Mouse (Mus musculus) cortical plate, adult 2 months (tissue): ENCODE data around the gene Snx33. TPM values are rescaled to one million over a fixed set of nuclear protein-coding genes. Genes with fewer than 3 reads are reported as not detected.
"Not testable (repeated sequence)": the region's sequence is repeated elsewhere in the genome, so short reads cannot be mapped to it uniquely, and the experiment has no call there.

ENCODE experiments used
- H3K27ac ChIP-seq: fragments of 200-500 bp; 2 replicates; pipeline ENCODE4 v1.5.1; 2012; ENCODE audit warnings: low read length, control low read depth, inconsistent platforms; ENCODE audit not compliant: insufficient read depth
- H3K4me1 ChIP-seq: fragments of 200-500 bp; 2 replicates; pipeline ENCODE4 v1.6.1; 2011; ENCODE audit warnings: low read length; ENCODE audit not compliant: control insufficient read depth, insufficient read depth
- H3K4me3 ChIP-seq: fragments of 200-500 bp; 2 replicates; pipeline ENCODE4 v1.5.1; 2011; ENCODE audit warnings: mild to moderate bottlenecking, low read length, control low read depth; ENCODE audit not compliant: insufficient read depth
- CTCF ChIP-seq: fragments of 200-500 bp; IDR thresholded peaks from 2 replicates; pipeline ENCODE4 v1.5.1; 2011; ENCODE audit warnings: mild to moderate bottlenecking, control low read depth, low read length; ENCODE audit not compliant: insufficient read depth; ENCODE audit errors: extremely low read depth
- POLR2A ChIP-seq: fragments of 200-500 bp; IDR thresholded peaks from 2 replicates; pipeline ENCODE4 v1.6.1; 2011; ENCODE audit warnings: mild to moderate bottlenecking, low read length, control low read depth; ENCODE audit not compliant: insufficient read depth; ENCODE audit errors: extremely low read depth
- polyA plus RNA-seq: library from polyadenylated mRNA; depleted of rRNA; stranded (reverse); fragments of >200 nt; gene quantifications from 2 replicates; pipeline ENCODE4 v1.2.3, GENCODE M21; 2012

Snx33 gene
- polyA plus RNA-seq, 1 experiment: 7.4 TPM

DNA sequence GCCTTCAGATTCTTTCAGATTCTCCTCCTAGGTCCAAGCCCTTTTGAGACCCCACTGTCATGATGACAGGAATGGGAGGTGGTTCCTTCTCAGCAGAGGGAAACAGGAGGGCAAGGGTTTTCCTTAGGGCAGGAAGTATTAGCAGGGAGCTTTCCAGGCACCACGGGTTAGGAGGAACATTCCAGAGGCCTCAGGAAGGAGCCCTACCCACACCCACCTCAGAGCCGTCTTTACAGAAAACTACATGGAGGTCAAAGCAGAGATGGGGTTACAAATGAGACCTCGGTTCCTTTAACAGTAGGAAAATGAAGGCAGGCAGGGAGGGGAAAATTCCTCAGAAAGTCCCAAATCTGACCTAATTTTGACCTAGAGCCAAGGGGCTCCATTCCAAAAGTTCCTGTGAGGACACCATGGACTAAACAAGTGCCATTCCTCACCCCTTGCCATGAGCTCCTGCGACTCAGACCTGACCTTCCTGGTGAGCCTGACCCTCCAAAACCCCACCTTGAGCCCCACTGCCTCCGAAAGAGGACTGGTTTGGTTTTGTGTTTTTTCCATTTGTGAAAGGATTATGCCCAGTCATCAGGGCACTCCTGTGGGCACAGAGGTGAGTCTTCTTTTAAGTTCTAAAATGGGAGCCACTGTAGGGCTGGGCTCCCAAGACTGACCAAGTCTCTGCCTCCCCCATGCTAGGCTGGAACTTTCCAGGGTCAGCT, 12.3 kb downstream of the Snx33 start:
- H3K4me3 ChIP-seq: no peak overlapping the region
- TF ChIP-seq POLR2A (no peak), CTCF (no peak)
- H3K4me1 ChIP-seq: no peaks in the 10 kb centered on the region
- peak overlapping the region; percentile 72; the same call in 1 of the 2 replicates for H3K27ac ChIP-seq

- H3K4me3 ChIP-seq: no peak overlapping the region
- no peaks in the 10 kb centered on the region for H3K4me1 ChIP-seq
- TF ChIP-seq CTCF (no peak), POLR2A (no peak)
- H3K27ac ChIP-seq: peak overlapping the region; percentile 72; the same call in 1 of the 2 replicates
Measured at GRCm38 (mm10) chr9:56915116-56915515, 13.1 kb downstream of the Snx33 start.

DNA sequence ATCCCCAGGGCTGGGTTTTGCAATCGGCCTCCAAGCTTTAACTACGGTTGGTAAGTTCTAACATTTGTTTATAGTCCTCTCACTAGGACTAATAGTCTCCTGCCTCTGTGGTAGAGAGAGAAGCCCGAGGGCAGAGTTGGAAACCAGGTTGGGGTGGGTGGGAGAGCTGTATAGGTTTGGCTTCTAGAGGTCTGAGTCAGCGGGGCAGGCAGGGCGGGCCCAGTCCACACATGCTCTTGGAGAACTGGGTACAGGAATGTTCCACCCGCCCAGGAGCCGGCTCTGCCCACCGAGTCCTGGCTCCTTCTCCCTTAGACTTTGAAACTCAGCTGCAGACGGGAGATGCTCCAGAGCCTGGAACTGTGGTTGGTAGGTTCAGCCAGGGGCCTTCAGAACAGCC, 14.2 kb downstream of the Snx33 start:
- Histone ChIP-seq H3K4me1 (no peaks in the 10 kb centered on the region), H3K4me3 (no peak overlapping the region), H3K27ac (no peak overlapping the region)
- TF ChIP-seq CTCF (no peak), POLR2A (no peak)

GRCm38 (mm10) chr9:56911017-56911416, 17.2 kb downstream of the Snx33 start:
- H3K4me3 ChIP-seq: no peak overlapping the region
- TF ChIP-seq CTCF (no peak), POLR2A (no peak)

GRCm38 (mm10) chr9:56909991-56910390, 18.2 kb downstream of the Snx33 start:
- not testable (repeated sequence) for H3K27ac ChIP-seq, H3K4me3 ChIP-seq, H3K4me1 ChIP-seq

More at GRCm38 (mm10) chr9:56911017-56911416, 17.2 kb downstream of the Snx33 start:
- H3K27ac ChIP-seq: no peak overlapping the region
- no peaks in the 10 kb centered on the region for H3K4me1 ChIP-seq

GRCm38 (mm10) chr9:56907549-56907948, 20.6 kb downstream of the Snx33 start:
- H3K4me3 ChIP-seq: no peak overlapping the region
- TF ChIP-seq POLR2A (no peak), CTCF (no peak)
- no peak overlapping the region for H3K27ac ChIP-seq
- H3K4me1 ChIP-seq: no peaks in the 10 kb centered on the region

DNA sequence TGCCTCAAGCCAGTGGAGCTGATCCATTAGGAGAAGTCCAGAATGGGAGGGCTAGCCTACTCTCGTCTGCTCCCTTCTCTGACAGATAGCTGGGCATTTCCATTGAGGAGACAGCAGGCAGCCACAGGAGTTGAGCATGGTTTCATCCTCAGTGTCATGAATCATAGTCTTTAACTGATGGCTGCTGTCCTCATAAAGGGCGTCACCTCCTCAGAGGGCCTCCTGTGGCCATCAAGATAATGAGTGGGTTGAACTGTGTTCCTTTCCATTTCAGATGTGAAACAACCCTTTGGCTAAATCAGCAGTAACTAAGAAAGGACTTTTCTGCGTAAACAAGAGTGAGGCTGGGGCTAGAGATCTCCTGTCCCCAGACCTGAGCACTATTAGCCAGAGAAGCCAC, 24.5 kb downstream of the Snx33 start:
- Histone ChIP-seq H3K4me3 (no peak overlapping the region), H3K4me1 (no peaks in the 10 kb centered on the region), H3K27ac (no peak overlapping the region)
- TF ChIP-seq CTCF: no peak
- TF ChIP-seq POLR2A: no peak

DNA sequence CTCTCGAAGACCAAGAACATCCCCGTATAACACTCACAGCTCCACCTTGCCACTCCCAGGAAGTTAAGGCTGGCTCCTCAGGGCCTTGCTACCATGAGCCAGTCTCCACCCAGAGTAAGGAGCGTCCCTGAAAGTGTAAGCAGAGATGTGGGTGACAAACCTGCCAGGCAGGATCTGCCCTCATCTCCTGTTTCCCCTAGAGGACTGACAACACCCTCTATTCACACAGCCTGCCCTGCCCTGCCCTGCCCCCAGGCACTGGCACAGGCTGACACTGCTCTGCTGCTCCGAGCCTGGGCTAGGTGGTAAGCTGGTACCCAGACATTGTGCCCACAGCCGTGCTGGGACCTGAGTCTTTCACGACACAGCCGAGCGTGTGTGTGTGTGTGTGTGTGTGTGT, 27.0 kb downstream of the Snx33 start:
- no peak for TF ChIP-seq CTCF
- TF ChIP-seq POLR2A: no peak

DNA sequence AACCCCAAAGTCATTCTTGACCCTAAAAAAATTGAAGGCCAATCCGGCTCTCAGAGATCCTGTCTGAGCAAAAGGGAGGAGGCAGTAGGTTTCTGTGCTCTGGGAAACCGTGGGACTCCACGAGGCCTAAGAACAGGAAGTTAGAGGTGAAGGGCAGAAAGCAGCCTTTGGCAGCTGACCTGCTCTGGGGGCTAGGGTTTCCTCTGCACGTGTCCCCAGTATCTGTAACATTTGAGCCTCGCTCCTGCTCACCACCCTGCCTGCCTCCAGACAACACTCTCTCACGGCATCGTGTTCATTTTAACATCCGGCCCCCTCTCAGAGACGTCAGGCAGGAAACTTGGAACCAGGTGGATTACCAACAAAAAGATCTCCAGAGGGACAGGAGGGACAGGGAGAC, 27.6 kb downstream of the Snx33 start:
- Histone ChIP-seq H3K27ac (peak overlapping the region; percentile 95), H3K4me3 (no peak overlapping the region), H3K4me1 (no peaks in the 10 kb centered on the region; the same call in 1 of the 2 replicates)
- TF ChIP-seq CTCF (no peak), POLR2A (no peak)

More for the DNA sequence above, 27.0 kb downstream of the Snx33 start:
- H3K4me1 ChIP-seq: no peaks in the 10 kb centered on the region
- H3K4me3 ChIP-seq: no peak overlapping the region
- peak overlapping the region; percentile 95 for H3K27ac ChIP-seq

DNA sequence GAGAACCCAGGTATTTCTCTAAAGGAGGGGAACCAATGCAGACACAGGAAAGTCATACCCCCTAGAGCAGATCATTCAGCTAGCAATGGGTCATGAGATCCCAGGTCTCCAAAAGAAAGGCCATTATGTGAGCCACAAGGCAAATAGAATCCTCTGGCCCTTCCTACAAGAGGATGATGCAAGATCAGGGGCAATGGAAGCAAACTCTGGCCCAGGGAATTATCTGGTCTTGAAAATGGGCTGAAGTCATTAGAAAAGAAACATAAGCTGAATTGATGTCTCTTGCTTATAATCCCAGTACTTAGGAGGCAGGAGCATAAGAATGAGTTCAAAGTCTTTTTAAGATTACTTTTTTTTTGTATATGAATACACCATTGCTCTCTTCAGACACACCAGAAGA, 28.1 kb downstream of the Snx33 start:
- TF ChIP-seq POLR2A: no peak
- no peak for TF ChIP-seq CTCF
- Histone ChIP-seq H3K4me3 (no peak overlapping the region), H3K27ac (no peak overlapping the region), H3K4me1 (no peaks in the 10 kb centered on the region; the same call in 1 of the 2 replicates)
